Mouse (Mus musculus) 416B (cell line): ENCODE data around the gene Vezf1.

ENCODE experiments used
- DNase-seq: peaks from one replicate; pipeline ENCODE4 v3.0.0; 2011; ENCODE audit warnings: low read depth

The Vezf1 gene

GRCm38 (mm10) chr11:88098787-88099598, 30.9 kb downstream of the Vezf1 start:
- peak; percentile 54 for DNase-seq

- DNase-seq: peak; percentile 83
These were observed 31.5 kb downstream of the Vezf1 start for GRCm38 (mm10) chr11:88099599-88100023.

- peak; percentile 26 for DNase-seq
These were observed 32.1 kb downstream of the Vezf1 start for GRCm38 (mm10) chr11:88100170-88100569.

DNA sequence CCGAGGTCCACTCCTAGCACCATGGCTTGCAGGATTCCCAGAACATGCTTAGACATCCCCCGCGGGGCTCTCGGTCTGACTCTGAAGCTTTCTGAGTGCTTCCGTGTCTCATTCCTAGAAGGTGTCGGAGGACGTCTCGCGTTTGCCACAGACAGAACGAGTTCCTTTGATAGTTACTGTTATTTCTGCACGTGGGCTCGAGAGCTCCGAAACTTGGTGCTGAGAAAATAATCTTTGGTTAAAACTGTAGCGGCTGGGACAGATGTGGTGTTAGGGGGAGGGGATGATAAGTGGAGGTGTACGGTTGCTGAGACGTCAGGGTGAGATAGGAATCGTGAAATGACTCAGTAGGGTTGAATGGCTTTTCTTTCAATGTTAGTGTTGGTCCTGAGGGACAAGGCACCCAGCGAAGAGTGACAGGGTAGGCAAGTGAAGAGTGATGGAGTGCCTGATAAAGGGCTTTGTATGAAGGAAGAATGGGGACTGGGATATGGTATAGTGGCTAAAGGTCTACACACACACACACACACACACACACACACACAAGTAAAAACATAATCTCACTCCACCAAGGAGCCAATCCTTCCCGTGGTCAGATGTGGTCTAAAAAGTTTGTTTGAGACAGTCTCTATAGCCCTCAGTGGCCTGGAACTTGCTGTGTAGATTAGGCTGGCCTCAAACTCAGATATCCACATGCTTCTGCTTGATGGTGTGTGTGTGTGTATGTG, 35.3 kb downstream of the Vezf1 start:
- DNase-seq: peak; percentile 94

- peak; percentile 92 for DNase-seq
These were observed 37.6 kb downstream of the Vezf1 start for GRCm38 (mm10) chr11:88105494-88106291.

GRCm38 (mm10) chr11:88106292-88106554, 38.1 kb downstream of the Vezf1 start:
- no peak for DNase-seq

DNA sequence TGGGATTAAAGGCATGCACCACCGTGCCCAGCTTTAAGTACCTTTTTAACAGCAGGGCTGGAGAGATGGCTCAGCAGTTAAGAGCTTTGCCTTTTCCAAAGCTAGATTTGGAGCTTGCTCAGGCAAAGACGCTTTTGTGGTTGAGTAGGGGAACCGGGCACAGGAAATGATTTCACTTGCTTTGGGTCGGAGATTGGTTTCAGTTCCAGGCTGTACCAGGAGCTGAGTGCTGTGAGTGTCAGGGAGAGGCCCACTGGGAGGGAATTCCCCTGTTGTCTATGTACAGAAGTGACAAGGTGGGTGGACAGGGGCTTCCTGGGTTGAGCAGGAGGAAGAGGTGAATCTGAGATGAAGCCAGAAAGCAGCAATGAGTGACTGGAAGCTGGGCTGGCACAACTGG, 39.3 kb downstream of the Vezf1 start:
- peak; percentile 86 for DNase-seq

DNA sequence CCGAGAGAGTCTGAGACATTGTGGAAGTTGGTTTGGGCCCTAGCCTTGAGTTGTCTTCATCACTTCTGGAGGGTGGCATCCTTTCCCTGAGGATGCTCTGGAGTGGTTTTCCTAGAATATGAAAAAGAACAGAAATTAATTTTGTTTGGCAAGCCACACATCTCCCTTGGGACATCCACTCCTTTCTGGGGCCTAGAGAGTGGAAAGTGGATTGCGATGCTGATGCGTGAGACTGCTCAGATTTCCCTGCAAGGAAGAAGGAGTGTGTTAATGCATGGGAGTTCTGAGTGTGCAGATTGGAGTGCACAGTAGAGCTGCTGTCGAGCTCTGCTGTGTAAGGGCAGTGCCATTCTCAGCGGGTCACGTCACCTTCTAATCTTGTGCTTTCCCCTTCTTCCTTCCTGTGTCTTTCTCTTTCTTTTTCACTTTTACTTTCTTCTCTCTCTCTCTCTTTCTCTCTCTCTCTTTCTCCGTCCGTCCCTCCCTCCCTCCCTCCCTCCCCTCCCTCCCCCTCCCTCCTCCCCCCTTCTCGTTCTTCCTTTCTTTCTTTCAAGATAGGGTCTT, 42.0 kb downstream of the Vezf1 start:
- DNase-seq: no peak

- DNase-seq: peak; percentile 57
These were observed 44.0 kb downstream of the Vezf1 start for GRCm38 (mm10) chr11:88112078-88112477.

GRCm38 (mm10) chr11:88112677-88113333, 44.7 kb downstream of the Vezf1 start:
- no peak for DNase-seq

DNA sequence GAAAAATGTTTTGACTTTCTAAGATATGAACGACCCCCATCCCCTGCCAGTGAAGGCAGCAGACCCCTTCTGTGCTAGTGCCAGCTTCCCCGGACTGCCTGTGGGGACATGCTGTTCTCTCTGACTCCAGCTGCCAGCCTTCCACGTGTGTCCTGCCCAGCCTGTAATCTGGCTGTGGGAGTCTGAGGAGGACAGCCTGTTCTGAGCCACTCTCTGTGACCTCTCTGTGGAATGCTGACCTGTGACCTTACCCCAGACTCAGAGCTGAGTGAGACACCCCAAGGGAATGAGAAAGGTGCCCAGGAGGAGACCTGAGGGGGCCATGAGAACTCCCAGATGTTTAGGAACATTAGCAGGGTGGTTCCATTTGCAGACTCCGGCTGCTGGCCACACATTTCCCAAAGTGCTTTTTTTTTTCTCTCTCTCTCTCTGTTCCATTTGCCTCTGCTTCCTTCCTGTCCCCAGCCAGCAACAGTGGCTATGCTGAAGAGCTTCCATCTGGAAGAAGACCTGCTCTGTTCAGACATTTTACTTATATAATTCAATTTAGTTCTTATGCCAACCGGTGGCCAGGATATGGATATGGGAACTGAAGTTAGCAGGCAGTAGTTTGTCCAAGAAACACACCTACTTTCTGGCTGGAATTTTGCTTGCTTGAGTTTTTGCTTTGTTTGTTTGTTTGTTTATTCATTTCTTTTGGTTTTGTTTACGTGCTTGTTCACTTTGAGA, 45.6 kb downstream of the Vezf1 start:
- DNase-seq: no peak

DNA sequence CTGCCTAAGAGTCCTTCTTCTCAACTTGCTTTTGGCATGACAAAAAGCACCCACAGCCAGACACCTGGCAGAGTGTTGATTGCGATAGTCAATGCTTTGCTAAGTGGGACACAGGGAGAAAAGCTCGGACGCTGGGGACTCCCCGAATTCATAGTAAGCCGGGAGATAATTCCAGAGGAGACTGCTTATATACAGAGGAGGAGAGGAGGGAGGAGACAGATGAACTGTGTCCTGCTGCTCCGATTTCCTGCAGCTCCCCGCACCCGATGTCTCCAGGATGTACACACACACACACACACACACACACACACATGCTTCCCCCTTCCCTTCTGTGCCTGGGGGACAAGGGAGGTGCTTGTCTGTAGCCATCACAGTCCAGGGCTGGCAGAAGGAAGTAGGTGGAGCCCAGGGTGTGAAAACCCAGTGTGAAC, 46.8 kb downstream of the Vezf1 start:
- DNase-seq: peak; percentile 85

DNA sequence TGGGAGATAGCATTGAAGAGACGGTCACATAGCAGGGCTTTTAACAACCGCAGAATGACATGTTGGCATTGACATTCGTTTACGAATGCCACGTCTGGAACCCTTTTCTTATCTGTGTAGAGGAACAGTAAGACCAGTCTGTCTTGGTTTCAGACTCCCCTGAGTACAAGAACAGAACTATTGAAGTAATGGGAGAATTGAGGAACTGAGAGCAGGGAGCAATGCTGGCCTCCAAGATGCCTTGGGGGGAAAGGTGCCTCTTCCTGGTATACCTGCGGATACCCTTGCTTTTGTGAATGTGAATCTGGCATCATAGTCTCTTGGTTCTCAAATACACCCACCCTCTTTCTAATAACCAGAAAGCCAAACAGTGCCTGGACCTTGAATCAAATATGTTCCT, 48.5 kb downstream of the Vezf1 start:
- DNase-seq: no peak

GRCm38 (mm10) chr11:88117356-88118090, 49.4 kb downstream of the Vezf1 start:
- peak; percentile 94 for DNase-seq

DNA sequence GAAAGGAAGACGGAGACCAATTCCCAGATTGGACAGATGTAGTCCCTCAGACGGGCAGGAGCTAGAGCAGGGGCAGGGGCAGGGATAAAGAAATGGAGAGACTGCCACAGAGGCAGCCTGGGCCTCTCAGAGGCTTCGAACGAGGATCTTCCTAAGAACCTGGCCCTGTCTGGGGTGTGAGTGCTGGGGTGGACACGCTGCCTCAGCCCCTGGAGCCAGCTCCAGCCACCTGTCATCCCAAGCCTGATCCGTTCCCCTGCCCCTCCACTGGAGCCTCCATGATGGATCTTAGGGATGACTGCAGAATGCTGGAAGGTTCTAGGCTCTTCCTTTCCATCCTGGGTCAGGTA, 50.0 kb downstream of the Vezf1 start:
- no peak for DNase-seq

DNA sequence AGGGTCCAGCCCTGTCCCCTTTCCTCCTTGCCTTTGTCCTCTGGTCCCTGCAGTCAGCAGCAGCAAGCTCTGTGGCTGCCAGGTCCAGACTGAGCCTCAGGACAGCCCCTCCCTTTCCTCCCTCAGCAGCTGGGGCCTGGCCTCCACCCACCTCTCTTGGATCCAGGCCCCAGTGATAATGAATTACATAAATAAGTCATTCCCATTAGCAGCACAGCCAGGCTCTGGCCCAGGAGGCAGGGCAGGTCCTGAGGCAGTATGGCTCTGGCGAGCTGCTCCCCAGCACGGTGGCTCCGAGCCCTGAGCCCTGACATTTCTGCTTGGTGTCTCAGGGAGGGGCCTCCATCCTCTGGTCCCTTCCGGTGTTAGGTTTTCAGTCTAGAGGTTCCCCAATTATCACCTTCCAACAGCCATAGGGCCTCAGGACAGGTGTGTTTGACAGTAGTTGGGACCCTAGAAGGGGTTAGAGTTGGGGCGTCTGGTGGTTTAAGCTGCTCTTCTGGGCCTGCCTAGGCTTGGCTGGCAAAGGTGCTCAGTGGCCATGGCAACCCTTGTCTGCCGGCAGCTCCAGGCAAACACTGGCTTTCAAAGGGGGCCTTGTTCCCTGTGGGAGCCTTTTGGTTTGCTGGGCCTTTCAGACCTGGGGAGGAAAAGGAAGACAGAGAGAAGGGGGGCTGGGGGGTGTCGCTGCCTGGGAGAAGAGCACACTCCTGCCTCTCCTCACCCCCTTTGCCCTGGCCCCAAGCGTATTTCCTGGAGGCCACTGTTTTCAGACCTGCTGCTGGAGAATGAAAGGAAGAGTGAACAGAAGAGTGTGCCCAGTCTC, 51.0 kb downstream of the Vezf1 start:
- peak; percentile 67 for DNase-seq

DNA sequence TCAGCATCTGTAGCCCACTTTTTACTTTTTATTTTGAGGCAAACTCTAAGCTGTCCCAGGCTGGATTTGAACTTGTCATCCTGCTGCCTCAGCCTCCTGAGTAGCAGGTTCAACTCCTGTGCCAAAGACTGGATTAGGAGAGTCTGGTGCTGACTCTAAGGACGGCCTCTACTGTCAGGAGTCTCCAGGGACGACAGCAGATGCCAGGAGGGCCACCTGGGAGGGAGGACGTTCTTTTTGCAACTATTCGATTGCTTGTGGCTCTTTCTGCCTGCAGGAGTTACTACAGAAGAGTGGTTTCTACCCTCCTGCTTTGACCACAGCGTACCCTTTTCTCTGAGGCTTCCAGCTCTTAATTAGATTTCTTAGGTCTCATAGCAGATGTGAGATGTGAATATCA, 54.5 kb downstream of the Vezf1 start:
- DNase-seq: no peak

GRCm38 (mm10) chr11:88123021-88123420, 54.9 kb downstream of the Vezf1 start:
- DNase-seq: no peak

GRCm38 (mm10) chr11:88123731-88124130, 55.7 kb downstream of the Vezf1 start:
- DNase-seq: no peak

DNA sequence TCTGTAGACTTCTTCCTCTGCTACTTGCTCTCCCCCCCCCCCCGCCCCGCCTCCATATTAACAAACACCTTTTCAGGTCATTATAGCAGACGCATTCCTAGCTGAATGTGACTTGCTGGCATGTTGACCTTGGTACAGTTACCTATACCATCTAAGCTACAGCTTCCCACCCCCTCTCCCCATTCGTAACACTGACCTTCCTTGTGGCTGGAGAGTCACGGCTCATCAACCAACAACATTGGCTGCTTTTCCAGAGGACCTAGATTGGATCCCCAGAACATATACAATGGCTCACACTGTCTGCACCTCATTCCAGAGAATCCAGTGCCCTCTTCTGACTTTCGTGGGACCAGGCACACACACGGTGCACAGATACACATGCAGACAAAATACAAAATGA, 57.4 kb downstream of the Vezf1 start:
- no peak for DNase-seq
